Mouse (Mus musculus): ENCODE measurements at regions not wholly inside any gene's neighbourhood (a gene's known extent, or its start where the extent isn't known, plus 50 kb on each side); places are given as distances from the start of the nearest gene placed in this dataset.

- no peak for DNase-seq
Measured at GRCm38 (mm10) chr9:47133873-47134272, 135.3 kb downstream of the Gm4791 start.

GRCm38 (mm10) chr9:47134479-47134878 is 135.9 kb downstream of the Gm4791 start:
- DNase-seq: no peak

DNA sequence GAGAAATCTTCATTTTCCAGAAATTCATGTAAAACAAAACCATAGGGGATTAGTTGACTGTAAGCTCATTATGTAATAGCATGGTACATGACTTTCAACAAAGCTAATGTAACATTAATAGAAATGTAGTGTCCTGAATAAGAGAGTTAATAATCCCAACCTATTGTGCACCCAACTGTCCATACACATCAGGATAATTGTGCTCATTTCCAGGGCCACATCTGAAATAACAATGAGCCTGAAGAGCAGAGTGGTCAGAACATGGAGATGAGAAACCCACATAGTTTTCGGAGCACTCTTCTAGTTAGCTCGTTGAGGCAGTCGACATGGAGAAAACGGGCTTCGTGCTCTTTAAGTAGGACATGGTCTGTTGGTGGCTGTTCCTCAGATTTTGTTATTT is 138.1 kb downstream of the Gm4791 start:
- no peak for DNase-seq

GRCm38 (mm10) chr9:47153471-47153870 is 154.9 kb downstream of the Gm4791 start:
- DNase-seq: no peak

- DNase-seq: no peak
Measured at GRCm38 (mm10) chr9:47165480-47166131, 167.1 kb downstream of the Gm4791 start.

DNA sequence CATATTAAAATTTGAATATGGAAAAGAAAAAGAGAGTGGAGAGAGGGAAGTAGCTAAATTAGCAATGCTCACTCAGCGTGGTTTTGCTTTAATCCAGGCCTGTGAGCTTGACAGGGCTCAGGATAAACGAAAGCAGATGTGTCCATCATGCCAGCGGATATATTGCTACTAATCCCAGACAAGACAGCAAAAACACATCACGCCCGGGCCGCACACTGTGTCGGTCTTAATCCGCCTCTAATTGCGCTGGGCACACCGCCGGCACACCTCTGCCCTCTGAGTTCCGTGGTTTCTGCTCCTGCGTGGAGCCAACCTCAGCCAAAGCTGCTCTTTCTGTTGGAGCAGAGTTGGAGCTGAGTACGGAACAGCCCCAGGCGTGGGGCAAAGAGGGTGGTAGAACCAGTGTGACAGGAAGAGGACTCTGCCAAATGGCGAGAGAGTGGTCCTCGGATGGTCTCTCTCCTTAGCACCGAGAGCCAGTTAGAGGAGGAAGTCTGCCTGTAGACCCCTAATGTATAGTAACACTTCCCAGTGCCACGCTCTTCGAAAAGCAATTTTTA is 169.2 kb downstream of the Gm4791 start:
- no peak for DNase-seq

DNA sequence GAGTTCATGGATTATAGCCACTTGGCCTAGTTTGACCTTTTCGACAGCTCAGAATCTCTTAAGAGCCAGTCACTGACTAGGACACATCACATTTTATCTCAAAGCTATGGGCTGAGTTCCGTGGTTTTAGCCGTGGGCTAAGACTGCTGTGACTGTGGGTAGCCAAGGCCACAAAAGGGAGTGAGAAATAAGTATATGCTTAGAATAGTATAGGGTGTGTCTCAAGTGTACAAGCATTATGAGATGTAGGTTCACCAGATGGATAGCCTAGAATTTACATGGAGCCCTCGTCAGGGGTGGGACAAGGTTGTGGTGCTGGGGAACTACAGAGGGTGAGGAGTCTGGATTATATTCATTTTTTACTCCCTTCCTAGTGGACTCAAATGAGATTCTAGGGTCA is 177.5 kb downstream of the Gm4791 start:
- no peak for DNase-seq

DNA sequence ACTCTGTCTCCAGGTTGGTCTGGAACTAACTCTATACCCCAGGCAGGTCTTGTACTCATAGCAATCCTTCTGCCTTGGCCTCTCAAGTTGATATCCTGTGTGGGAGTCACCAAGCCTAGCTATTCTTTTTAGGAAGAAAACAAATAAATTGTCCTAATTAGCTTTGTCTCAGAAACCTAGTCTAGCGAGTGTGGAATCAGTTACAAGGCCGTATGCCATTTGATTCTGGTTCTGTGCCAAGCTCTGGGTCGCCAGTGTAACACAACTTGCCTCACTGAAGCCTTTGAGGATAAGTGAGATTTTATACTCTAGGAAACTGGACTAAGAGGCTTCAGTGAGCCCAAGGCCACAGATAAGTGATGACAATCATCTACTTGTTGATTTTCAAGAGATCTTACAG is 219.6 kb downstream of the Gm4791 start:
- no peak for DNase-seq

DNA sequence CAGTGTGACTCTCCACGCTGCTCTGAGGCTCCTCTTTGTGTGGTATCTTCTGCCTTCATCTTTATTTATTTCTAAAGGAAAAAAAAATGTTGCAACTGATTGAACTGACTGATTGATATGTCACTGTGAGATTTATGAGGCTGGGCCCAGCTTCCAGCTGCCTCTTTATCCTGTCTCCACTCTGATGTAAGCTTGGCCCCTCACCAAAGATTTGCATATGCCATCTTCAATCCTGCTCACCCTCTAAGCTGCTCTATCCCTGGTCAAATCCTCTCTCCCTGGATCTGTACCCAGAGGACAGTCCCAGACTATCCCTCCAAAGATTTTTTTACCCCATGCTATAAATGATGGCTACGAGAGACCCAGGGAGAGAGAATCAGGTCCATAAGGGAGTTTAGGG is 225.0 kb downstream of the Gm4791 start:
- DNase-seq: no peak

GRCm38 (mm10) chr9:47224249-47224648 is 225.7 kb downstream of the Gm4791 start:
- DNase-seq: no peak

- no peak for DNase-seq
Measured at GRCm38 (mm10) chr9:47226476-47227271, 228.1 kb downstream of the Gm4791 start.

DNA sequence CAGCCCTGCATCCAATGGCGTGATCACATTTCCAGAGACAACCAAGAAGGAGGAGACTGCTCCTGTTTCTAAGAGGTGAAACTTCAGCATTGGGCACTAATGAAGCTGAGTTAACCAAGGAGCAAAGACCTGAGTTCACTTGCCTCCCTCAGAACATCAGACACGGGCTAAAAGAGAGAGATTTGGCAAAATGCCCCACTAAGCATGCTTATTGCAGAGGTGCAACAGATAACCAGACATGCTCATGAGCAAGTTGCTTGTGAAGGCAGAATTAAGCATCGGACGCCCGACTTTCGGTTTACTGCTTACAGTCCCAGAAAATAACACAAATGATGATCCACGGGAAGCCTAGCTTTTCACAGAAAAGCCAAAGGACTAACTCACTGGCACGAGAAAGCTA is 228.8 kb downstream of the Gm4791 start:
- no peak for DNase-seq

- no peak for DNase-seq
Measured at GRCm38 (mm10) chr9:47228736-47229135, 230.2 kb downstream of the Gm4791 start.

DNA sequence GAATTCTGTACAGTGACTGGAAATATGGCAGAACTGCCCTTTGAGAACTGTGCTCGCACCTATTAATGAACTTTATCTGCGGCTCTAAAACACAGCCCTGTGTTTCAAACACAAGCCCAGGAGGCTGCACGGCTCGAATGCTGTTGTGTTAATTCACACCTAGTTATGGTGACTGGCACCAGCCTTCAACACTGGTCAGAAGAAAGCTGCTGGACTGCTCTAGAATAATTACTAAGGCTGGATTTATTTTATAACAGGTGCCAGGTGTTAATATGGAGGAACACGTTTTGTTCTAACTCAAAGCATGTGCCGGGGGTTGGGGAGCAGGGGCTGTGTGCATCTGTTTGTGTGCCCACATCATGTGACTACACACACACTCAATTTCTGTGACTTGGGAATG is 230.8 kb downstream of the Gm4791 start:
- DNase-seq: no peak

- no peak for DNase-seq
Measured at GRCm38 (mm10) chr9:47240950-47241349, 242.4 kb downstream of the Gm4791 start.

- DNase-seq: no peak
Measured at GRCm38 (mm10) chr9:47242051-47242450, 243.5 kb downstream of the Gm4791 start.

- no peak for DNase-seq
Measured at GRCm38 (mm10) chr9:47242526-47242925, 244.0 kb downstream of the Gm4791 start.

DNA sequence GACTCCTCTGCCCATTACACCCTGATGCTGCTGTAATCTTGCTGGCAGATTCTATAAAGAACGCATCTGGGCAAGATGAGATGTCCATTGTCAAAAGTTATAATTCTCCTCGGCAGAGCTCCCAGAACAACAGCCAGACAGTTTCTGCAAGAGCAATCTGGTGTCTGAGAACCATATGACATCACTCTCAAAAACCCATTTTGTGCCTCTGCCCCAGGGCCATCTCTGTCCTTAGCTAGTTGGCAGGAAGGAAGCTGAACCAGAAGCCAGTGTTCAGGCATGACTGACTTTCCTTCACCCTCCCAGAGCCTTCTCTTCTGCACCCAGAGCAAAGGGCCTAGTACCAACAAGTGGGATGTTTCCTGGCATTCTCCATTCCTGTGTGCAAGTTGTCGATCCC is 250.5 kb downstream of the Gm4791 start:
- DNase-seq: no peak

- DNase-seq: no peak
Measured at GRCm38 (mm10) chr9:47251160-47251559, 252.6 kb downstream of the Gm4791 start.

GRCm38 (mm10) chr9:47253836-47254657 is 255.5 kb downstream of the Gm4791 start:
- peak; percentile 59 for DNase-seq

GRCm38 (mm10) chr9:47265946-47266490 is 264.0 kb upstream of the Cadm1 start:
- DNase-seq: peak; percentile 34

- DNase-seq: no peak
Measured at GRCm38 (mm10) chr9:47276303-47277005, 253.5 kb upstream of the Cadm1 start.

Data from kidney, adult 11 months (tissue).